Mouse (Mus musculus): ENCODE measurements around the gene Cilp. TPM values are rescaled to one million over a fixed set of nuclear protein-coding genes. Genes with fewer than 3 reads are reported as not detected.

The Cilp gene
- 0.19 and 0.23 TPM in 2 replicates for polyA plus RNA-seq (2015; fragmentation: Nextera tagmentation; extraction: Ambion mirVana)

GRCm38 (mm10) chr9:65264959-65265358 lies at the start of gene Cilp:
TSS of gene Cilp (plus strand) at chr9:65265180.

DNA sequence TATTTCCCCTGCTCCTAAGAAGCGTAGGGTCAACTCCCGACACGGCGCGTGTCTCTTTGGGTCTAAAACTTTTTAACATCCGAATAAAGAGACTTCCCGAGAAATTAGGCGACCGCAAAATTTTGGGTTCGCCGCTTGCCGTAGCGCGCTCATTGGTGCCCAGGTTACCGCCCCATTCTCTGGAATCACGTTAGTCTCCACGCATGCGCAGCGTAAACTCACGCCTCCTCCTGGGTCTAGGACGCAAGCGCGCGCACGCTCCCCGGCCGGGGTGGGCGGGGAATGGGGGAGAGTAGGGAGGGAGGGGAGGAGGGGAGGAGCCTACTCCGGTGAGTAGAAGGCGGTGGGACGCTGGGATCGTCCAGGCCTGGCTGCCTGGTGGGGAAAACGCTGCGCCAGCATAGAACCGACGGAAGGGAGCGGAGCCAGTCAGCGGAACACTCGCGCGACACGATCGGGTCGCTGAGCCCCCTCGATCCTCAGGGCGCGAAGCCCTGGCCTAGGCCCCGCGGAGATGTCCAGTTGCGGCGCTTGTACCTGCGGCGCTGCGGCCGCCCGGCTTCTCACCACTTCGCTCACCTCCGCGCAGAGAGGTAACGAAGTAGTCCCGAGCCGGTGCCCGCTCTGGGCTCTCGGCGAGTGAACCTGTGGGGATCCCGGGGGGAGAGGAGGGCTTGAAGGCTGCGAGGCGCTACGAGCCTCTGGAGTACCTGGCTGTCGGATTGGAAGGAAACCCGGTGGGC lies 29.2 kb downstream of the Cilp start, which contains the start of gene Clpx:
Gene Clpx, plus strand, starts transcription at position 288 of the 743 bp plus-strand sequence.

Other genes starting within 250 kb of the Cilp start
- 218 and 219 TPM in 2 replicates for gene Hacd3, start 243.5 kb upstream of the Cilp start, polyA plus RNA-seq (2015; fragmentation: Nextera tagmentation; extraction: Ambion mirVana)
- 24.2 and 24.4 TPM in 2 replicates for gene Dpp8, start 232.8 kb upstream of the Cilp start, polyA plus RNA-seq (2015; fragmentation: Nextera tagmentation; extraction: Ambion mirVana)
- 14.2 and 15.6 TPM in 2 replicates for gene Igdcc4, start 163.7 kb upstream of the Cilp start, polyA plus RNA-seq (2015; fragmentation: Nextera tagmentation; extraction: Ambion mirVana)
- gene Igdcc3, start 124.0 kb upstream of the Cilp start, polyA plus RNA-seq (2015; fragmentation: Nextera tagmentation; extraction: Ambion mirVana) = 7.2 and 8.1 TPM in 2 replicates
- gene Parp16, start 69.8 kb upstream of the Cilp start, polyA plus RNA-seq (2015; fragmentation: Nextera tagmentation; extraction: Ambion mirVana) = 7.5 and 9.4 TPM in 2 replicates
- gene Clpx, start 29.1 kb downstream of the Cilp start, polyA plus RNA-seq (2015; fragmentation: Nextera tagmentation; extraction: Ambion mirVana) = 33.9 and 35.7 TPM in 2 replicates
- gene Pdcd7, start 80.9 kb downstream of the Cilp start, polyA plus RNA-seq (2015; fragmentation: Nextera tagmentation; extraction: Ambion mirVana) = 13.2 and 15.3 TPM in 2 replicates
- 3.8 and 5.0 TPM in 2 replicates for gene Ubap1l, start 95.9 kb downstream of the Cilp start, polyA plus RNA-seq (2015; fragmentation: Nextera tagmentation; extraction: Ambion mirVana)
- 0.22 and 0.69 TPM in 2 replicates for gene Kbtbd13, start 126.5 kb downstream of the Cilp start, polyA plus RNA-seq (2015; fragmentation: Nextera tagmentation; extraction: Ambion mirVana)
- 4.3 and 5.9 TPM in 2 replicates for gene Rasl12, start 133.3 kb downstream of the Cilp start, polyA plus RNA-seq (2015; fragmentation: Nextera tagmentation; extraction: Ambion mirVana)
- not detected in 2 replicates for gene Slc51b, start 157.8 kb downstream of the Cilp start, polyA plus RNA-seq (2015; fragmentation: Nextera tagmentation; extraction: Ambion mirVana)
- 19.6 and 20.9 TPM in 2 replicates for gene Mtfmt, start 170.6 kb downstream of the Cilp start, polyA plus RNA-seq (2015; fragmentation: Nextera tagmentation; extraction: Ambion mirVana)
- gene Spg21, start 195.8 kb downstream of the Cilp start, polyA plus RNA-seq (2015; fragmentation: Nextera tagmentation; extraction: Ambion mirVana) = 76.2 and 82.0 TPM in 2 replicates